Mouse (Mus musculus): ENCODE results near the gene Minpp1. TPM values are rescaled to one million over a fixed set of nuclear protein-coding genes. Genes with fewer than 3 reads are reported as not detected.
A peak's percentile ranks its signal among the peaks of the same experiment; 100 is the strongest.

Gene Minpp1
- polyA plus RNA-seq, 1 experiment from 2014 or later, result 51.3 TPM

GRCm38 (mm10) chr19:32467325-32467724, 18.2 kb upstream of the Minpp1 start:
- H3K9ac ChIP-seq (ENCODE audit: low read length), result no peak overlapping the region
- WGBS, result 91% methylated on average over 5 of the region's 5 CpGs
- H3K36me3 ChIP-seq (ENCODE audit: control insufficient read depth, insufficient read depth, low read length), result no peaks in the 10 kb centered on the region
- no peaks in the 10 kb centered on the region for H3K4me1 ChIP-seq (replicated peaks; ENCODE audit: control insufficient read depth, insufficient read depth, low read length)
- H3K27ac ChIP-seq (ENCODE audit: low read length), result no peak overlapping the region
- no peak for ATAC-seq (ENCODE audit: low read depth)
- H3K4me3 ChIP-seq (ENCODE audit: low read length), result no peak overlapping the region
- H3K9me3 ChIP-seq (ENCODE audit: control insufficient read depth, low read length), result no peaks in the 10 kb centered on the region
- no peak overlapping the region for H3K4me2 ChIP-seq (ENCODE audit: low read depth, low read length)
- H3K27me3 ChIP-seq (ENCODE audit: control insufficient read depth, insufficient read depth, low read depth, low read length), result no peaks in the 10 kb centered on the region

- Histone ChIP-seq H3K27ac (ENCODE audit: low read length) (no peak overlapping the region), H3K4me1 (replicated peaks; ENCODE audit: control insufficient read depth, insufficient read depth, low read length) (no peaks in the 10 kb centered on the region), H3K27me3 (ENCODE audit: control insufficient read depth, insufficient read depth, low read depth, low read length) (no peaks in the 10 kb centered on the region), H3K36me3 (ENCODE audit: control insufficient read depth, insufficient read depth, low read length) (no peaks in the 10 kb centered on the region), H3K9me3 (ENCODE audit: control insufficient read depth, low read length) (no peaks in the 10 kb centered on the region), H3K4me2 (ENCODE audit: low read depth, low read length) (no peak overlapping the region), H3K4me3 (ENCODE audit: low read length) (no peak overlapping the region), H3K9ac (ENCODE audit: low read length) (no peak overlapping the region)
- WGBS, result 17% methylated on average over 6 of the region's 6 CpGs
- ATAC-seq (ENCODE audit: low read depth), result no peak
Measured at GRCm38 (mm10) chr19:32470059-32470497, 15.5 kb upstream of the Minpp1 start.

- no peak for ATAC-seq (ENCODE audit: low read depth)
- WGBS, result 71% methylated on average over 13 of the region's 13 CpGs
- Histone ChIP-seq H3K36me3 (ENCODE audit: control insufficient read depth, insufficient read depth, low read length) (no peaks in the 10 kb centered on the region), H3K27me3 (ENCODE audit: control insufficient read depth, insufficient read depth, low read depth, low read length) (no peaks in the 10 kb centered on the region), H3K4me2 (ENCODE audit: low read depth, low read length) (no peak overlapping the region), H3K27ac (ENCODE audit: low read length) (no peak overlapping the region), H3K4me1 (replicated peaks; ENCODE audit: control insufficient read depth, insufficient read depth, low read length) (no peaks in the 10 kb centered on the region), H3K9ac (ENCODE audit: low read length) (no peak overlapping the region), H3K9me3 (ENCODE audit: control insufficient read depth, low read length) (no peaks in the 10 kb centered on the region), H3K4me3 (ENCODE audit: low read length) (no peak overlapping the region)
Measured at GRCm38 (mm10) chr19:32470570-32471263, 14.9 kb upstream of the Minpp1 start.

- Histone ChIP-seq H3K4me1 (replicated peaks; ENCODE audit: control insufficient read depth, insufficient read depth, low read length) (no peaks in the 10 kb centered on the region), H3K9ac (ENCODE audit: low read length) (no peak overlapping the region), H3K27me3 (ENCODE audit: control insufficient read depth, insufficient read depth, low read depth, low read length) (no peaks in the 10 kb centered on the region), H3K36me3 (ENCODE audit: control insufficient read depth, insufficient read depth, low read length) (no peaks in the 10 kb centered on the region), H3K4me2 (ENCODE audit: low read depth, low read length) (no peak overlapping the region), H3K4me3 (ENCODE audit: low read length) (no peak overlapping the region), H3K27ac (ENCODE audit: low read length) (no peak overlapping the region), H3K9me3 (ENCODE audit: control insufficient read depth, low read length) (no peaks in the 10 kb centered on the region)
- WGBS, result 69% methylated on average over 12 of the region's 12 CpGs
- no peak for ATAC-seq (ENCODE audit: low read depth)
Measured at GRCm38 (mm10) chr19:32476016-32476711, 9.4 kb upstream of the Minpp1 start.

GRCm38 (mm10) chr19:32476712-32477052, 8.9 kb upstream of the Minpp1 start:
- Histone ChIP-seq H3K9ac (ENCODE audit: low read length) (no peak overlapping the region), H3K4me1 (replicated peaks; ENCODE audit: control insufficient read depth, insufficient read depth, low read length) (no peaks in the 10 kb centered on the region), H3K27me3 (ENCODE audit: control insufficient read depth, insufficient read depth, low read depth, low read length) (no peaks in the 10 kb centered on the region), H3K36me3 (ENCODE audit: control insufficient read depth, insufficient read depth, low read length) (no peaks in the 10 kb centered on the region), H3K27ac (ENCODE audit: low read length) (no peak overlapping the region), H3K4me2 (ENCODE audit: low read depth, low read length) (no peak overlapping the region), H3K9me3 (ENCODE audit: control insufficient read depth, low read length) (no peaks in the 10 kb centered on the region), H3K4me3 (ENCODE audit: low read length) (no peak overlapping the region)
- 75% methylated on average over 4 of the region's 4 CpGs for WGBS
- no peak for ATAC-seq (ENCODE audit: low read depth)

GRCm38 (mm10) chr19:32480255-32480654, 5.3 kb upstream of the Minpp1 start:
- H3K9me3 ChIP-seq (ENCODE audit: control insufficient read depth, low read length), result no peaks in the 10 kb centered on the region
- no peak overlapping the region for H3K9ac ChIP-seq (ENCODE audit: low read length)
- H3K36me3 ChIP-seq (ENCODE audit: control insufficient read depth, insufficient read depth, low read length), result no peaks in the 10 kb centered on the region
- no peak overlapping the region for H3K27ac ChIP-seq (ENCODE audit: low read length)
- H3K27me3 ChIP-seq (ENCODE audit: control insufficient read depth, insufficient read depth, low read depth, low read length), result no peaks in the 10 kb centered on the region
- peaks cover 4% of the 10 kb centered on the region for H3K4me1 ChIP-seq (replicated peaks; ENCODE audit: control insufficient read depth, insufficient read depth, low read length)
- ATAC-seq (ENCODE audit: low read depth), result no peak
- WGBS, result 74% methylated on average over 5 of the region's 5 CpGs
- no peak overlapping the region for H3K4me2 ChIP-seq (ENCODE audit: low read depth, low read length)
- H3K4me3 ChIP-seq (ENCODE audit: low read length), result no peak overlapping the region

GRCm38 (mm10) chr19:32480791-32481442, 4.7 kb upstream of the Minpp1 start:
- Histone ChIP-seq H3K4me3 (ENCODE audit: low read length) (no peak overlapping the region), H3K9ac (ENCODE audit: low read length) (no peak overlapping the region), H3K27me3 (ENCODE audit: control insufficient read depth, insufficient read depth, low read depth, low read length) (no peaks in the 10 kb centered on the region), H3K36me3 (ENCODE audit: control insufficient read depth, insufficient read depth, low read length) (no peaks in the 10 kb centered on the region), H3K4me1 (replicated peaks; ENCODE audit: control insufficient read depth, insufficient read depth, low read length) (peaks cover 5% of the 10 kb centered on the region), H3K9me3 (ENCODE audit: control insufficient read depth, low read length) (no peaks in the 10 kb centered on the region), H3K4me2 (ENCODE audit: low read depth, low read length) (no peak overlapping the region), H3K27ac (ENCODE audit: low read length) (no peak overlapping the region)
- 72% methylated on average over 8 of the region's 8 CpGs for WGBS
- no peak for ATAC-seq (ENCODE audit: low read depth)

- no peak overlapping the region for H3K27ac ChIP-seq (ENCODE audit: low read length)
- no peak overlapping the region for H3K9ac ChIP-seq (ENCODE audit: low read length)
- H3K4me3 ChIP-seq (ENCODE audit: low read length), result no peak overlapping the region
- no peaks in the 10 kb centered on the region for H3K9me3 ChIP-seq (ENCODE audit: control insufficient read depth, low read length)
- peaks cover 6% of the 10 kb centered on the region for H3K4me1 ChIP-seq (replicated peaks; ENCODE audit: control insufficient read depth, insufficient read depth, low read length)
- H3K36me3 ChIP-seq (ENCODE audit: control insufficient read depth, insufficient read depth, low read length), result no peaks in the 10 kb centered on the region
- no peaks in the 10 kb centered on the region for H3K27me3 ChIP-seq (ENCODE audit: control insufficient read depth, insufficient read depth, low read depth, low read length)
- 31% methylated on average over 4 of the region's 4 CpGs for WGBS
- ATAC-seq (ENCODE audit: low read depth), result no peak
- H3K4me2 ChIP-seq (ENCODE audit: low read depth, low read length), result no peak overlapping the region
Measured at GRCm38 (mm10) chr19:32481511-32481910, 4.1 kb upstream of the Minpp1 start.

GRCm38 (mm10) chr19:32484941-32485660, 468 bp upstream of the Minpp1 start:
- ATAC-seq (ENCODE audit: low read depth), result no peak
- Histone ChIP-seq H3K27ac (ENCODE audit: low read length) (peak overlapping the region; percentile 82), H3K4me2 (ENCODE audit: low read depth, low read length) (peak overlapping the region; percentile 90), H3K9me3 (ENCODE audit: control insufficient read depth, low read length) (no peaks in the 10 kb centered on the region), H3K4me1 (replicated peaks; ENCODE audit: control insufficient read depth, insufficient read depth, low read length) (peaks cover 18% of the 10 kb centered on the region), H3K4me3 (ENCODE audit: low read length) (peak overlapping the region; percentile 87), H3K27me3 (ENCODE audit: control insufficient read depth, insufficient read depth, low read depth, low read length) (no peaks in the 10 kb centered on the region), H3K9ac (ENCODE audit: low read length) (peak overlapping the region; percentile 86), H3K36me3 (ENCODE audit: control insufficient read depth, insufficient read depth, low read length) (no peaks in the 10 kb centered on the region)
- 17% methylated on average over 13 of the region's 13 CpGs for WGBS

Data from lung, embryonic 16.5 days (tissue).